Mouse (Mus musculus) heart, embryonic 10.5 days (tissue): ENCODE measurements around the gene Hopx. TPM values are rescaled to one million over a fixed set of nuclear protein-coding genes. Genes with fewer than 3 reads are reported as not detected.

Source experiments
- DNase-seq: peaks from one replicate; pipeline ENCODE4 v3.0.0-alpha.2; 2017; ENCODE audit warnings: low spot score
- H3K27ac ChIP-seq: fragments of 300-500 bp; sonication (generic); 2 replicates; pipeline ENCODE4 v1.5.1; 2016; ENCODE audit warnings: mild to moderate bottlenecking
- H3K27me3 ChIP-seq: fragments of 300-500 bp; sonication (generic); 2 replicates; pipeline ENCODE4 v1.6.1; 2016; ENCODE audit warnings: mild to moderate bottlenecking; ENCODE audit not compliant: poor library complexity, insufficient read depth, severe bottlenecking
- H3K36me3 ChIP-seq: fragments of 300-500 bp; sonication (generic); 2 replicates; pipeline ENCODE4 v1.6.1; 2016; ENCODE audit warnings: mild to moderate bottlenecking, moderate library complexity
- H3K4me1 ChIP-seq: fragments of 300-500 bp; sonication (generic); 2 replicates; pipeline ENCODE4 v1.6.1; 2016; ENCODE audit warnings: mild to moderate bottlenecking
- H3K4me3 ChIP-seq: fragments of 300-500 bp; sonication (generic); 2 replicates; pipeline ENCODE4 v1.5.1; 2016; ENCODE audit warnings: mild to moderate bottlenecking, moderate library complexity
- H3K9me3 ChIP-seq: fragments of 300-500 bp; sonication (generic); 2 replicates; pipeline ENCODE4 v1.6.1; 2016; ENCODE audit warnings: mild to moderate bottlenecking, moderate library complexity
- WGBS: fragments of 180-500 bp; shearing (Covaris S2); methylation state at CpG from one replicate; pipeline ENCODE4 v1.1.7; 2016; 5-methylcytosine and 5-hydroxymethylcytosine counted together
- polyA plus RNA-seq: library from polyadenylated mRNA; unstranded; fragments of >200 nt; fragmentation: Nextera tagmentation; extraction: Ambion mirVana; gene quantifications from 2 replicates; pipeline ENCODE4 v1.2.1, GENCODE M21; 2016

Gene Hopx
- polyA plus RNA-seq, 1 experiment from 2014 or later = 6.7 TPM

DNA sequence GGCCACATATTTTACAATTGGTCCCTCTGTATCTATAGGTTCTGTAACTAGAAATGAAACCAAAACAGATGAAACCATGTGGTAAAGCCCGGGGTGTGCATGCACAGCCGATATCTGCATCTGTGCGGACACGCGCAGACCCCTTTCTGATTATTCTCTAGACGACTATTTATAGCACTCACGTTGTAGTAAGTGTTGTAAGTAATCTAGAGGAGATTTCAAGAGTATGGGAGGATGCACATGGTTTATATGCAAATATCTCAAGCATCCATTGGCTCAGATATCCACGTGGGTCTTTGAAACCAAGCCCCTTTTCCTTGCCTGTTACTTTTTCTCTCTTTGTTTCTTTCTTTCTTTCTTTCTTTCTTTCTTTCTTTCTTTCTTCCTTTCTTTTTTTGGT lies 41.1 kb downstream of the Hopx start:
- H3K36me3 ChIP-seq = no peaks in the 10 kb centered on the region
- no peak for DNase-seq
- WGBS = 75% methylated on average over 8 of the region's 8 CpGs

DNA sequence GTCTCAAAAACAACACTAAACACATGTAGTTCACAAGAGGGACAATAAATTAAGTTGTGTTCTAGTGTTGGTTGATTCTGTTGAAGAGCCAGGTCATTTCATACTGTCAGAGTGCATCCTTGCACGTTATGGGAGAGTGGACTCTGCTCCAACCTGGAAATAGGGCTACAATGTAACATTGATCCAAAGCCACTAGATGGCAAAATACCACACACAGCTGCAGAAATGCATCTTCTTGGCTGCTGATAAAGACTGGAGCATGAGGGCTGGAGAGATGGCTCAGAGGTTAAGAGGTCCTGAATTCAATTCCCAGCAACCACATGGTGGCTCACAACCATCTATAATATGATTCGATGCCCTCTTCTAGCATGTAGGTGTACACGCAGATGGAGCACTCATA lies 43.3 kb downstream of the Hopx start:
- 75% methylated on average over 3 of the region's 3 CpGs for WGBS
- Histone ChIP-seq H3K4me1 (no peaks in the 10 kb centered on the region), H3K27me3 (no peaks in the 10 kb centered on the region), H3K36me3 (no peaks in the 10 kb centered on the region), H3K4me3 (no peak overlapping the region), H3K27ac (no peak overlapping the region), H3K9me3 (no peaks in the 10 kb centered on the region)
- no peak for DNase-seq

More for the DNA sequence above, 41.1 kb downstream of the Hopx start:
- no peaks in the 10 kb centered on the region for H3K27me3 ChIP-seq
- no peaks in the 10 kb centered on the region for H3K4me1 ChIP-seq
- H3K4me3 ChIP-seq = no peak overlapping the region
- H3K9me3 ChIP-seq = no peaks in the 10 kb centered on the region
- no peak overlapping the region for H3K27ac ChIP-seq

GRCm38 (mm10) chr5:77070987-77071386 lies 43.9 kb downstream of the Hopx start:
- Histone ChIP-seq H3K27me3 (no peaks in the 10 kb centered on the region), H3K4me1 (no peaks in the 10 kb centered on the region), H3K4me3 (no peak overlapping the region), H3K9me3 (no peaks in the 10 kb centered on the region), H3K36me3 (no peaks in the 10 kb centered on the region), H3K27ac (no peak overlapping the region)
- WGBS = 84% methylated on average over 2 of the region's 2 CpGs
- no peak for DNase-seq

DNA sequence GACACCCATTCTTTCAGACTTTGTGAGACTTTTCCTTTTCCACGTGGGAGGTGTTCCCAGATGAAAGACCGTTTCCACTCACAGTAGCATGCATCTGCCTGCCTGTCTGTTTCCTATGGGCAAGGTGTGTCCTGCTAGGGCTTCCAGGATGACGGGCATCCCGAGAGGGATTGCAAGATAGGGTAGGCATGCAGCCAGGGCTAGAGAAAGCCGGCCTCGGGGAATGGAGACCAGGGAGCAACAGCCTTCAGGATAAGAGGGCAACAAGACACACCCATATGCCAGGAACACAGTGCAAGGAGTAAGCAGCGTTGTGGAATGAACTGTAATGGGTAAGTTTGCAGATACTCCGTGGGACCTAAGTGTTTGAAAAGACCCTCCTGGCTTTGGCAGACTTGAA lies 47.6 kb downstream of the Hopx start:
- H3K9me3 ChIP-seq = no peaks in the 10 kb centered on the region
- H3K27me3 ChIP-seq = no peaks in the 10 kb centered on the region
- 73% methylated on average over 8 of the region's 8 CpGs for WGBS
- H3K4me3 ChIP-seq = no peak overlapping the region
- no peak for DNase-seq
- no peak overlapping the region for H3K27ac ChIP-seq
- H3K4me1 ChIP-seq = no peaks in the 10 kb centered on the region
- H3K36me3 ChIP-seq = no peaks in the 10 kb centered on the region

- Histone ChIP-seq H3K27ac (no peak overlapping the region), H3K4me1 (peaks cover 8% of the 10 kb centered on the region), H3K9me3 (no peaks in the 10 kb centered on the region), H3K36me3 (no peaks in the 10 kb centered on the region), H3K4me3 (peak overlapping the region; percentile 25; the same call in 1 of the 2 replicates), H3K27me3 (peaks cover 6% of the 10 kb centered on the region; the same call in 1 of the 2 replicates)
- WGBS = 27% methylated on average over 17 of the region's 17 CpGs
- DNase-seq = peak; percentile 81
These were observed 53.4 kb downstream of the Hopx start for GRCm38 (mm10) chr5:77061372-77062038.

- H3K27me3 ChIP-seq = peaks cover 6% of the 10 kb centered on the region; the same call in 1 of the 2 replicates
- no peak overlapping the region for H3K4me3 ChIP-seq
- H3K27ac ChIP-seq = no peak overlapping the region
- 34% methylated on average over 10 of the region's 10 CpGs for WGBS
- no peaks in the 10 kb centered on the region for H3K9me3 ChIP-seq
- DNase-seq = no peak
- H3K4me1 ChIP-seq = peaks cover 8% of the 10 kb centered on the region
- H3K36me3 ChIP-seq = no peaks in the 10 kb centered on the region
These were observed 54.6 kb downstream of the Hopx start for GRCm38 (mm10) chr5:77060363-77060762.

GRCm38 (mm10) chr5:77056881-77057440 lies 58.0 kb downstream of the Hopx start:
- no peak for DNase-seq
- no peaks in the 10 kb centered on the region for H3K9me3 ChIP-seq
- no peak overlapping the region for H3K27ac ChIP-seq
- H3K4me3 ChIP-seq = no peak overlapping the region
- no peaks in the 10 kb centered on the region for H3K36me3 ChIP-seq
- H3K27me3 ChIP-seq = peaks cover 6% of the 10 kb centered on the region; the same call in 1 of the 2 replicates
- 81% methylated on average over 12 of the region's 12 CpGs for WGBS
- peaks cover 8% of the 10 kb centered on the region for H3K4me1 ChIP-seq

- H3K27me3 ChIP-seq = no peaks in the 10 kb centered on the region
- H3K9me3 ChIP-seq = no peaks in the 10 kb centered on the region
- WGBS = 85% methylated on average over 5 of the region's 5 CpGs
- no peak for DNase-seq
- H3K27ac ChIP-seq = no peak overlapping the region
- no peaks in the 10 kb centered on the region for H3K4me1 ChIP-seq
- no peak overlapping the region for H3K4me3 ChIP-seq
- H3K36me3 ChIP-seq = no peaks in the 10 kb centered on the region
These were observed 62.3 kb downstream of the Hopx start for GRCm38 (mm10) chr5:77052616-77053015.

DNA sequence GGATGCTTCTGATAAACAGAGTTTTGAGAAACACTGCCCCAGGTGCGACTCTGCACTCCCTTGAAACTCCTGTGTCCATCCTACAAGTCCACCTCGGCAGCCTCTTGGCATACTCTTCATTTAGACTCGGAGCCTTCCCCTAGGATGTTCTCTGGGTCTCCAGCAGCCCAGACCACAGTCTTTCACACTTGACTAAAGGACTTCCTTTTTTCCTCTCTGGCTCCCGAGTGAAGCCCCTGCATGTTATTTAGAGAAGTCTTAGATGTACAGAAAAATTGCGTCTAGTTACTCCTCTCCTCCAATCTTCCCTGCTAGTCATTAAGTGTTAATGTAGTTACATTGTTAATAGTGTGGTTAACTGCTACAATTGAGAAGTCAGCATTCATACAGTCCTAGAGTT lies 70.6 kb downstream of the Hopx start:
- H3K36me3 ChIP-seq = no peaks in the 10 kb centered on the region
- 70% methylated on average over 5 of the region's 5 CpGs for WGBS
- H3K4me1 ChIP-seq = no peaks in the 10 kb centered on the region
- no peak overlapping the region for H3K4me3 ChIP-seq
- H3K27ac ChIP-seq = no peak overlapping the region
- no peak for DNase-seq
- H3K27me3 ChIP-seq = no peaks in the 10 kb centered on the region
- H3K9me3 ChIP-seq = no peaks in the 10 kb centered on the region

- DNase-seq = no peak
These were observed 75.5 kb downstream of the Hopx start for GRCm38 (mm10) chr5:77039391-77039790.

DNA sequence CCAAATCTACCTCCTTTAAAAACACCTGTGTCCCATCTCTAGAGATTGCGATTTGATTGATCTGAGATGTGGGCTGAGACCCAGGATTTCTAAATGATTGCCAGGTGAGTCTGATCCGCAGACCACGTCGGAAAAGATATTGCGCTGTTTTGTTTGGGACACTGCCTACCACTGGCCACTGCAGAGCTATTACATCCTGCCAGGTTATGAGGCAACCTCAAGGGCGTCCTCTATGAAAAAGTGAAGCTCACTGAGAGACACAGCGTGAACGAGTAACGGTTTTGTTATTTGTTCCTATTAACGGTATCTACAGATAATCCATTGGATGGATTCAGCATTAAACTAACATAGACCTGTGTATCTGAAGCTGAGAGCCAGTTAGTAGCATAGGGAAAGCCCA lies 76.5 kb downstream of the Hopx start:
- 83% methylated on average over 10 of the region's 10 CpGs for WGBS
- Histone ChIP-seq H3K27me3 (no peaks in the 10 kb centered on the region), H3K4me3 (no peak overlapping the region), H3K9me3 (no peaks in the 10 kb centered on the region), H3K4me1 (no peaks in the 10 kb centered on the region), H3K36me3 (no peaks in the 10 kb centered on the region), H3K27ac (no peak overlapping the region)
- no peak for DNase-seq

More at GRCm38 (mm10) chr5:77039391-77039790, 75.5 kb downstream of the Hopx start:
- Histone ChIP-seq H3K4me1 (no peaks in the 10 kb centered on the region), H3K4me3 (no peak overlapping the region), H3K27me3 (no peaks in the 10 kb centered on the region), H3K9me3 (no peaks in the 10 kb centered on the region), H3K36me3 (no peaks in the 10 kb centered on the region), H3K27ac (no peak overlapping the region)
